Mouse (Mus musculus): ENCODE measurements around the gene Zdhhc16. TPM values are rescaled to one million over a fixed set of nuclear protein-coding genes. Genes with fewer than 3 reads are reported as not detected.

Zdhhc16 gene
- polyA plus RNA-seq, 1 experiment from 2014 or later = 76.1 TPM

DNA sequence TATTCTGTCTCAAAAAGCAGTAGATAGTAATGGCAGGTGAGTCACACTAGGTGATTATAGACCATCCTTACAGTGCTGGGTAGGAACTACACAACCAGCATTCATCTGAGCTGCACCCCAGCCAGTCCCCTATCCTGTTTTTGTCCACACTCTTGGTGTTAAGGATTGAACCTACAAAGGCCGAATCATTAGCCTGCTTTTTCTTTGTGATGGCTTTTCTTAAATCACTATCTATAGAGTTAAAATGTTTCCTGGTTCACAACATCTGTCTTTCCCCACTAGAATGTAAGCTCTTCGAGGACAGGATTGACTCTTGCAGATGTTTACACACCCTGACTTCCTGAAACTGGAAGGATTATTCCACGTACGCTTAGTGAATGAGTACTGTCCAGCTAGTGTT, 13.8 kb upstream of the Zdhhc16 start:
- peaks cover 81% of the 10 kb centered on the region for H3K36me3 ChIP-seq

DNA sequence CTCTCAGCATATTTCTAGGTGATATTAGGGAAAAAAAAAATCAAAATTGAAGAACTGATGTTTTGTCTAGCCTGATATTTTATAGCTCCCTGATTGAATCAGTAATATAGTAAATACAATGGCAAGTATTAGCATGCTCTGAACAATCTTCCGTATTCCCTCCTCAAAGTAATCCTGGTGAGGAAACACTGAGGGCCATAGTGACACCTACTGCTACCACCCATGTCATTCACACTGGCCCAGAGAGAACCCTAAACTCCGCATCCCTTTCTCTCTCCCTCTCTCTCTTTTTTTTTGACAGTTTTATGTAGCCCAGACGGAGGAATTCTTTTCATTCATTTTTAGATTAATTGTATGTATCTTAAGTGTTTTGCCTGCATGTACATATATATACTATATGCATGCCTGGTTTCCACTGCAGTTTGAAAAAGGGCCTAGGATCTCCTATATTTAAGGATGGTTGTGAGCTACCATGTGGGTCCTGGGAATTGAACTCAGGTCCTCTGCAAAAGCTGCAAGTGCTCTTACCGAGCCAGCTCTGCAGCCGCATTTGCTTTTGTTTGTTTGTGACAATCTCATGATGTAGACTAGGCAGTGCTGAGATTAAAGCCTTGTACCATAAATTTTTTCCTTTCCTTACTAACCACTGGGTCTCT, 12.7 kb upstream of the Zdhhc16 start:
- H3K36me3 ChIP-seq = peaks cover 79% of the 10 kb centered on the region
- no peak overlapping the region for H3K4me2 ChIP-seq
- no peak for ATAC-seq (ENCODE audit: low read depth)
- H3K9ac ChIP-seq = no peak overlapping the region
- H3K4me3 ChIP-seq = no peak overlapping the region
- no peaks in the 10 kb centered on the region for H3K27me3 ChIP-seq
- no peak overlapping the region for H3K27ac ChIP-seq (replicated peaks)
- WGBS = 85% methylated on average over 5 of the region's 5 CpGs
- H3K4me1 ChIP-seq (replicated peaks) = no peaks in the 10 kb centered on the region
- H3K9me3 ChIP-seq = no peaks in the 10 kb centered on the region

More for the DNA sequence above, 13.8 kb upstream of the Zdhhc16 start:
- Histone ChIP-seq H3K27me3 (no peaks in the 10 kb centered on the region), H3K9ac (no peak overlapping the region), H3K4me3 (no peak overlapping the region), H3K9me3 (no peaks in the 10 kb centered on the region), H3K27ac (replicated peaks) (no peak overlapping the region), H3K4me1 (replicated peaks) (peaks cover 6% of the 10 kb centered on the region), H3K4me2 (no peak overlapping the region)
- 81% methylated on average over 4 of the region's 4 CpGs for WGBS
- ATAC-seq (ENCODE audit: low read depth) = no peak

DNA sequence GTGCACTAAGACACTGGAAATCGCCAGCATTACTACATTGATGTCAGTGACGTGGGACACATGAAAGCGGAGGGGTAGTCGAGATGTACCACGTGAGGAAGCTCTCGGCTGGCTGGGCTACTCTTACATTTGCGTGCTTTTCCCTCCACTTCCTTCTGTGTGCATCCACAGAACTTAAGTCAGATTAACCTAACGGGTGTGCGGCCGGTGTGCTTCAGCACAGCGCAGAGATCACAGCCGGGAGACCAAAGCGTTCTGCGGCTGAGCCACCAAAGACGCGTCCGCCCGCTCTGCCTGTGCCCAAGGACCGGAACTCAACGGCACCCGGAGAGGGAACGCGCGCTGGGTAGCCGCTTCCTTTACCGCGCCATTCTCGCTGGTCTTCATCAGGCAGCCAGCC, 594 bp upstream of the Zdhhc16 start:
- under 1% methylated on average over 28 of the region's 28 CpGs for WGBS
- H3K9ac ChIP-seq = peak overlapping the region; percentile 85

DNA sequence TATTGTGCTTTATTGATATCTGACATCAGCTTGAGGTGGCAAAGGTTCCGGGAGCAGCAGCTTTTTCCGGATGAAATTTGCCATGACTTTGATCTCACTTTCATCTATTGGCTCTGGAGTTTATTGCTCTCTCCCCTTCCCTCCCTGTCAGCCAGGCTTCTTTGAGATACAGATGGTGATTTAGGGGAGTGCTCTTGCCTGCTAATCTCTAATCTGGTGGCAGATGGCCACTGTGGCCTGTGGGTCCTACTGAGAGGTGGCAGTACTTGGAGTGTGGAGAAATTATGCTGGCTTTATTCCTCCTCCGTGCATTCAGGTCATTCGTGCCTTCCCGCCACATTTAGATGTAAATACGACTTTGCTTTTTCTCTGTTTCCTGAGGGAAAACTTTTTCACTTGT, 844 bp downstream of the Zdhhc16 start:
- Histone ChIP-seq H3K27me3 (no peaks in the 10 kb centered on the region), H3K4me2 (peak overlapping the region; percentile 89), H3K4me1 (replicated peaks) (peaks cover 25% of the 10 kb centered on the region), H3K27ac (replicated peaks) (no peak overlapping the region), H3K9me3 (no peaks in the 10 kb centered on the region), H3K4me3 (peak overlapping the region; percentile 96), H3K9ac (peak overlapping the region; percentile 89), H3K36me3 (peaks cover 34% of the 10 kb centered on the region)
- no peak for ATAC-seq (ENCODE audit: low read depth)
- WGBS = 10% methylated on average over 6 of the region's 6 CpGs

More for the DNA sequence above, 594 bp upstream of the Zdhhc16 start:
- Histone ChIP-seq H3K4me1 (replicated peaks) (peaks cover 25% of the 10 kb centered on the region), H3K9me3 (no peaks in the 10 kb centered on the region), H3K27me3 (no peaks in the 10 kb centered on the region), H3K4me2 (peak overlapping the region; percentile 94), H3K27ac (replicated peaks) (peak overlapping the region; percentile 74), H3K36me3 (peaks cover 33% of the 10 kb centered on the region), H3K4me3 (peak overlapping the region; percentile 96)
- ATAC-seq (ENCODE audit: low read depth) = peak; percentile 28; the same call in 1 of the 2 replicates

DNA sequence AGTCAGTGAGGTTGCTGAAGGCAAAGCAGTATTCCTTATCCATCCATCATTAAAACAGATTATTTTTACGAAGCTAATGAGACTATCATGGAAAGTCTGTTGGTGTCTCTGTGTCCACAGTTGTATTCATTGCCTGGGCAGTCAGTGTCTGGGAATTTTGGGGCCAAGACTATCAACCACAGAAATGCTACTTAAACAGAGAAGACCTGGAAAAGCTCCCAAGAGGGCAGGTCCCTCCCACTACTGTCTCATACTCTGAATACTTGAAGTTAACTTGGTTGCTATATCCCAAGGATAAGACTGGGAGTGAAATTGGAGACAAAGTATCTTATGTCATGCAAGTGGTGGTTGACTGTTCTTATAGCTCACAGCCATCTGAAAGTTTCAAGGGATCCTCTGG, 2.6 kb downstream of the Zdhhc16 start:
- Histone ChIP-seq H3K36me3 (peaks cover 38% of the 10 kb centered on the region), H3K27me3 (no peaks in the 10 kb centered on the region), H3K4me3 (no peak overlapping the region), H3K4me1 (replicated peaks) (peaks cover 25% of the 10 kb centered on the region), H3K9ac (no peak overlapping the region), H3K4me2 (no peak overlapping the region), H3K27ac (replicated peaks) (no peak overlapping the region), H3K9me3 (no peaks in the 10 kb centered on the region)
- no peak for ATAC-seq (ENCODE audit: low read depth)
- WGBS = 97% methylated on average over 1 of the region's 1 CpGs

DNA sequence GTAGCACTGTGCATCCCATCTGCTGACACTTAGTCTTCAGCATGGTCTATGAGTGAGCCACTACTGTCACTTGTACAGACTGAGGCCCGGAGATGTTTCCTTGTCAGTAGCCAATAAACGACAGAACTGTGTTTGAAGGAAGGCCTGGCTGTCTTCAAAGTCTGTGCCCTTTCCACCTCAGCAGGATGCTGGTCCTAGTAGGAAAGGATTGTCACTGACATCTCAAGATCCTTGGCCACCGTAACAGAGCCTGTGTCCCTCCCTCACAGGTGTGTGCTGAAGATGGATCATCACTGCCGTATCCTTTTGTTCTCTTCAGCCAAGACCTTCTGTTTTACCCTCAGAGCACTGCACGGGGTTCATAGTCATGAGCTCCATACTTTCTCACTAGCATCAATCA, 5.3 kb downstream of the Zdhhc16 start:
- H3K9me3 ChIP-seq = no peaks in the 10 kb centered on the region
- no peak for ATAC-seq (ENCODE audit: low read depth)
- no peak overlapping the region for H3K9ac ChIP-seq
- no peak overlapping the region for H3K27ac ChIP-seq (replicated peaks)
- no peaks in the 10 kb centered on the region for H3K27me3 ChIP-seq
- no peak overlapping the region for H3K4me2 ChIP-seq
- WGBS = 97% methylated on average over 5 of the region's 5 CpGs
- H3K4me1 ChIP-seq (replicated peaks) = peaks cover 15% of the 10 kb centered on the region
- H3K4me3 ChIP-seq = no peak overlapping the region
- peaks cover 60% of the 10 kb centered on the region for H3K36me3 ChIP-seq

DNA sequence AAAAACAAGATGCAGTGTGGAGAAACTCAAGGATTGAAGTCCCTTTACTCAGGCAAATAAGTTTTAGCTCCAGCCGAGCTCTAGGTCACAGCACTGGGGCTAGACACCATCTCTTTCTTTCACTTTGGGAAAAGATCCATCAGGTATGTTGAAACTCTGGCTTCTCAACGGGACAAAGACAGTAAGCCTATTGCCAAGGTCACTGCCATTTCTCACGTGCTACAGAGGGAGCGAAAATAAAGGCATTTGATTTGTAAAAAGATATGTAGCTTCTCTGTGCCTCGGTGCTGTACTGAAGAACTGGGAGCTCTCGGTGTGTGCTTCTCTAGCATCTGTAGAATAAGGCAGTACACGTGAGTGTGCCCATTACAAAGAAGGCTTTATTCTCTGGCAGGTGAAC, 10.6 kb downstream of the Zdhhc16 start:
- Histone ChIP-seq H3K27ac (replicated peaks) (no peak overlapping the region), H3K9me3 (no peaks in the 10 kb centered on the region), H3K4me3 (no peak overlapping the region), H3K27me3 (no peaks in the 10 kb centered on the region), H3K4me2 (no peak overlapping the region), H3K36me3 (peaks cover 98% of the 10 kb centered on the region), H3K9ac (no peak overlapping the region), H3K4me1 (replicated peaks) (no peaks in the 10 kb centered on the region)
- ATAC-seq (ENCODE audit: low read depth) = no peak
- 93% methylated on average over 7 of the region's 7 CpGs for WGBS

DNA sequence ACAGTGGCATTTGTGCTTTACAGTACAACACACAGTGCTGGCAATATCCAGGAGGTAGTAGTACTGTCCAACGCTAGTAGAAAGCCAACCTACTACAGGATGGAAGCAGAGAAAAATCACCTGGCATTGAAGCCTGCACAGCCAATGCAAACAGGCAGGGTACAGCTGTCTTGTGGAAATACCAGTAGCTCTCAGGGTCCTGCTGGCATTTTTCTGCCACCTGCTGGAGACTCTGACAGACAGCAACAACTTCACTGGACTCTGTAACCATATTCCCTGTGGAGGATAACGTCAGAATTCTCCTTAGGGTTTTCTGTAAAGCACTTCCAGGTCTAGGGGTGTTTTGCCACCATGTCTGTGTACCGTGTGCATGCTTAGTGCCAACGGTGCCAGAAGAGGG, 19.0 kb downstream of the Zdhhc16 start:
- H3K4me3 ChIP-seq = no peak overlapping the region
- no peaks in the 10 kb centered on the region for H3K27me3 ChIP-seq
- 80% methylated on average over 4 of the region's 4 CpGs for WGBS
- H3K9me3 ChIP-seq = no peaks in the 10 kb centered on the region
- H3K36me3 ChIP-seq = peaks cover 100% of the 10 kb centered on the region
- no peak for ATAC-seq (ENCODE audit: low read depth)
- no peak overlapping the region for H3K27ac ChIP-seq (replicated peaks)
- no peak overlapping the region for H3K9ac ChIP-seq
- no peaks in the 10 kb centered on the region for H3K4me1 ChIP-seq (replicated peaks)
- no peak overlapping the region for H3K4me2 ChIP-seq

DNA sequence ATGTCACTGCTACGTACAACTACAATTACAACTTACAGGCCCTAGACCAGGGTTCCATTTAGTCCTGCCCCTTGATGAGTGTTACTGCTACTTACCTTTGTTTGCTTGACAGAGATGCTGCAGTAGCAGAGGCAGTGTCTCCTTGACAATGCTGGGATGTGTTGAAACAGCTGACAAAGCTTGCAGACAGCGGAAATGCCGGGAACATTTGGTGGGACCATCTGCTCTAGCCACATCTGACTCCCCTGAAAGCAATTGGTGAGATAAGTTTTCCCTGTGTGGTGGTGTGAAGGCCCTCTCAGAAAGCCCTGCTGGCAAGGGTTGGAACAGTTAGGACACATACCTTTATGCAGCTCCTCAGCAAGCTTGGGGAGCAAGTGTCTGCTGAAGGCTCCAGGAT, 20.3 kb downstream of the Zdhhc16 start:
- 93% methylated on average over 3 of the region's 3 CpGs for WGBS
- Histone ChIP-seq H3K9ac (no peak overlapping the region), H3K4me2 (no peak overlapping the region), H3K4me1 (replicated peaks) (no peaks in the 10 kb centered on the region), H3K9me3 (no peaks in the 10 kb centered on the region), H3K36me3 (peaks cover 99% of the 10 kb centered on the region), H3K27me3 (no peaks in the 10 kb centered on the region), H3K27ac (replicated peaks) (no peak overlapping the region), H3K4me3 (no peak overlapping the region)
- no peak for ATAC-seq (ENCODE audit: low read depth)

DNA sequence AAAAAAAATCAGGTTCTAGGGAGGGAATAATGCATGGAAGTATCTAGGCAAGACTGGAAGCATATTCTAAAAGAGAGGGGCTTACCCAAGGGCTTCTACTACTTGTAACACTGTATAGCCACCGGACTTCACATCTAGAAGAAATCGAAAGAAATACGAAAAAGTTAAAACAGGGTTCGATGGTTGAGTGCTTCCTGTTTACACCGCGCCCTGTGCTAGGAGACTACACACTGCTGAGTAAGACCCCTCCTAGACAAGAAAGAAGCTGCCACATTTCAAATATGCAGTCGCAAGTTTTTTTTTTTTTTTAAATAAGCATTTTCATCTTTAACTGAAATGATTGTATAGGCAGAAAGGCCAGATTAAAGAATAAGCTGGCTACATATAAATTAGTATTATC, 36.3 kb downstream of the Zdhhc16 start:
- WGBS = 92% methylated on average over 7 of the region's 7 CpGs
- H3K36me3 ChIP-seq = peaks cover 46% of the 10 kb centered on the region
- H3K9me3 ChIP-seq = no peaks in the 10 kb centered on the region
- no peaks in the 10 kb centered on the region for H3K27me3 ChIP-seq
- no peak overlapping the region for H3K4me2 ChIP-seq
- H3K9ac ChIP-seq = no peak overlapping the region
- H3K4me1 ChIP-seq (replicated peaks) = peaks cover 17% of the 10 kb centered on the region
- no peak for ATAC-seq (ENCODE audit: low read depth)
- H3K4me3 ChIP-seq = no peak overlapping the region
- H3K27ac ChIP-seq (replicated peaks) = no peak overlapping the region

DNA sequence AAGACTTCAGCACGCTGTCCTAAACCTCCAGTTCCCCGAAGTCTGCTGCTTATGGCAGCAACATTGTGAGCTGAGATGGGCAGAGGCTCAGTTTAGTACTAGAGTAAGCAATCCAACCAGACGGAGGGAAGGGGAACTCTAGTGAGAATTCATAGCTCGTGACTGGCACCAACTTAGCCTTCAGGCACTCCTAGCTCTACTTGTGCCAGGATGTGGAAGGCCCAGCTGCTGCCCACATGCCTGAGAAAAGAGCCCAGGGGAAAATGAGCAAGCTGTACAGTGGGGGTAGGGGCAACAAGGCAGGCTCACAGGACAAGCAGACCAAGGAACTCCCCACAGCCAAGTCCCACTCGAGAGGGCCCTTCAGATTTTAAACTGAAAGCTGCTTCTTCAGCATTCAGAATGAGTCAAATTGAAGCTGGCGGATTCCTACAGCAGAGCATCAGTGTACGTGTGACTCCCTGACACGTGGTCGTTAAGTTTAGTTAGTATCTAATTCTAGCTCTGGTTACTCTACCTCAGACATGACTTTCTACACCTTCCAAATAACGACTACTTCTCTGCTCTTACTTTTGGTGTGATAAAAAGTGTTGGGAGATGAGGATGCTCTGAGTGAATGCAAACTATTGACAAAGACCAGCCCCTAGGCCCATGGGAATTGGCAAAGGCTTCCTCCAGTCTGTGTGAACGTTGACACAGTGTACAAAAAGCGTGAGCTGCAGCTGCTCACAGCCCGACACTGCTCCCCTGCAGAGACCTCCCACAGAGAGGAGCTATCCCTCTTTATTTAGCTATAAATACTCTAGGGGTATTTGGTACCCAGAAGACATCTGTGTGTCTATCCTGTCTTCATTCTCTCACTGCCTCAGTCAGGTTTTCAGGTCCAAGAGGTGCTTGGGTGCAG, 40.9 kb downstream of the Zdhhc16 start:
- no peak overlapping the region for H3K9ac ChIP-seq
- H3K4me2 ChIP-seq = peak overlapping the region; percentile 1; the same call in 1 of the 2 replicates
- H3K27ac ChIP-seq (replicated peaks) = peak overlapping the region; percentile 83
- H3K9me3 ChIP-seq = no peaks in the 10 kb centered on the region
- 45% methylated on average over 13 of the region's 13 CpGs for whole genome bisulfite sequencing
- H3K4me1 ChIP-seq (replicated peaks) = peaks cover 43% of the 10 kb centered on the region
- ATAC-seq (ENCODE audit: low read depth) = peak; percentile 84
- no peaks in the 10 kb centered on the region for H3K27me3 ChIP-seq
- 0 out of 2 replicates have a peak, but pooled peaks cover 3% of the 10 kb centered on the region for H3K36me3 ChIP-seq
- no peak overlapping the region for H3K4me3 ChIP-seq

DNA sequence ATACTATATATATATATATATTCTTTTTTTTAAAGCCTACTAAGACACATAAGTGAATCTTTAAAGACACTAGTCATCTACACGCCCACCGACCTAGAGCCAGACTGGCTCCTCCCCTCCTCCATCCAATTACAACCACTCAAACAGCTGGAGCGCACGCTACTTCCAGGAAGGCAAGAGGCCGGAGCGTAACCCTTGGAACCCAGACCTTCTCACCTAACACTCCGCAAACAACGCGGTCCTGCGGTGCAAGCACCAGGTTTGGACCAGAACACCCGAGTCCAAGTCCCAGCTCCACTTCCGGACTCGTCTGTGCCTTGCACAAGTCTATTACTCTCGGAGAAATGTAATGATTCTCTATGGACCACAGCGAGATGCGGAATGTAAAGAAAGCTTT, 47.1 kb downstream of the Zdhhc16 start:
- ATAC-seq (ENCODE audit: low read depth) = peak; percentile 16

More for the DNA sequence above, 47.1 kb downstream of the Zdhhc16 start:
- Histone ChIP-seq H3K27me3 (peaks cover 17% of the 10 kb centered on the region), H3K36me3 (no peaks in the 10 kb centered on the region), H3K27ac (replicated peaks) (peak overlapping the region; percentile 88), H3K9me3 (no peaks in the 10 kb centered on the region), H3K4me2 (peak overlapping the region; percentile 84), H3K9ac (peak overlapping the region; percentile 80), H3K4me1 (replicated peaks) (peaks cover 44% of the 10 kb centered on the region), H3K4me3 (peak overlapping the region; percentile 86)
- WGBS = under 1% methylated on average over 16 of the region's 16 CpGs

Measured in neural tube, embryonic 13.5 days (tissue).